Mouse (Mus musculus): ENCODE data around the gene Rad51b.
"Not testable (repeated sequence)": the region's sequence is repeated elsewhere in the genome, so short reads cannot be mapped to it uniquely, and the experiment has no call there.

The Rad51b gene

DNA sequence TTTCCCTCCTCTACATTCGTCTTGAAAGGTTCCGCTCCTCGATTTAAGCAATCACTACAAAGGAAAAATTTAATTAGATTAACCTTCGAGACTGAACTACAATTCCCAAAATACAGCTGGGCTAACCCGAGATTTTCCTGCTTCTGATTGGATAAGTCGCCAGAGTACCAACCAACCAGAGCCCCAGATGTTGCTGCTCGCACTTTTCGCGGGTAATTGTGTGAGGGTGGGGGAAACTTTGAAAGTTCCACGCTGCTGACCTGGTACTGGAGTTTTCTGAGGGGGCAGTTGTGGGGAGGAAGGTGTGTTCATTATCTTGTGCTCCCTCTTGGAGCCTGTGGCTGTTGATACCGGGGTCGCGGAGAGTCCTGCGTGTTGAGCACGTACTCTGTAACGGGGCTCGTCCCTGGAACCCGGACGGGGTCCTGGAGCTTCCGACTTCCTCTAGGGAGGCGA, at the start of gene Rad51b:
Rad51b (plus strand) TSS at position 162 of the 456 bp plus-strand sequence.
- peak; percentile 78 for DNase-seq

DNA sequence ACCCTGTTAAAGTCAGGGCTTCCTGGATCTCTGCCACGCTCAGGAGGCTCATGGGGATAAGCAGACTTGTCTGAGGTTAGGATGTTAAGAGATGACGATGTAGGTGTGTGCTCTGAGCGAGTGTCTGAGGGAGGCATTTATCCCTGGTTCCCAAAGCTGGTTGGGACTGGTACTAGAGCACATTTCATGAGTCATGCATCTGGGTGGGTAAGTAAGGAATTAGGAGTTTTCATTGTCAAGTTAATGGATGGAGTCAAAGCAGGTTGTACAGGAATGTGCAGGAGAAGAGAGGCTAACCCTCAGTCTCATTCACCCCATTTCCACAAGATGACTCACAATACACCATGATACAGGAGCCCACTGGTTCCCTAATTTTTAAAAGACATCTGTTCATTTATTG, 49.0 kb upstream of the Rad51b start:
- DNase-seq: no peak

DNA sequence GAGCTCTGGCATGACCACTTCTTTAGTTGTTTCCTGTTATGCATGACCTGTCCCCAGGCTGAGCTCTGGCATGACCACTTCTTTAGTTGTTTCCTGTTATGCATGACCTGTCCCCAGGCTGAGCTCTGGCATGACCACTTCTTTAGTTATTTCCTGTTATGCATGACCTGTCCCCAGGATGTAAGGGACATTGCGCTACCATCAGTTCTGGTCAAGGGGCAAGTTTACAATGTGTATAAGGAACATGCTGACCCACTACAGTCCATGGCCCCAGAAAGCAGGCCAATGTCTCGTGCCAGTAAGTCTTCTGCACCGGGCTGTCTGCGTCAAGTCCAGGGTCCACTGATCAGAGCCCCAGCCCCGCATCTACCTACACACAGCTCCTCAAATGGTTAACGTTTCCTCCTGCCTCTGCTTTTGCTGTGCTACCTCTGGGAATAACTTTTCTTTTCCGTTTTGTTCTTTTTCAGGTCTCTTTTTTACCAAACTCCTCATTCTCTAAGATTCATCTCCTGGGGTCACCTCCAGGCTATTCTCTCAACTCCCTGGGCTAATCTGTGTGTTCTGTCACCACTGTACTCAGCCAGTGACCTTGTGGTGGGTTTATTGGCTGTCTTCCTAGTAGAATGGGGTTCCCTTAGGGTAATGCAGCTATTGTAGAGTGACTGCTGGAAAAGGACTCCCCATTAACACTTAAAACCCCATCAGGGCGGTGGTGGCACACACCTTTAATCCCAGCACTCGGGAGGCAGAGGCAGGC, 43.6 kb upstream of the Rad51b start:
- DNase-seq: peak; percentile 35

DNA sequence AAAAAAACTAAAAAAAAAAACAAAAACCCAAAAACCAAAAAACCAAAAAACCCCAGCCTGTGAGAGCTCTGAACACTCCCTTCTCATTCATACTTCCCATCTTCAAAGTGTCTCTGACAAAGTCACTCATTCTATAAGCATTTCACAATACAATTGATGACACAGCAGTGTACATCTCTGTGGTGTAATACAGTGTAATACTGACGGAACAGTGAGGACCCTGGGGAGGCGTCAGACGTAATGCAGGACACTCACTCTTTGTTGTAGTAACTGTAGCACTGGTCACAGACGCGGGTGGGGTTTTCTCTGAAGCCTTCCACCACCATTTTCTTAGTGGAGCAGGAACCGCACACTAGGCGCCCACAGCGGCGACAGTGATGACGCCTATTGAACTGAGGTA, 42.1 kb upstream of the Rad51b start:
- no peak for DNase-seq

DNA sequence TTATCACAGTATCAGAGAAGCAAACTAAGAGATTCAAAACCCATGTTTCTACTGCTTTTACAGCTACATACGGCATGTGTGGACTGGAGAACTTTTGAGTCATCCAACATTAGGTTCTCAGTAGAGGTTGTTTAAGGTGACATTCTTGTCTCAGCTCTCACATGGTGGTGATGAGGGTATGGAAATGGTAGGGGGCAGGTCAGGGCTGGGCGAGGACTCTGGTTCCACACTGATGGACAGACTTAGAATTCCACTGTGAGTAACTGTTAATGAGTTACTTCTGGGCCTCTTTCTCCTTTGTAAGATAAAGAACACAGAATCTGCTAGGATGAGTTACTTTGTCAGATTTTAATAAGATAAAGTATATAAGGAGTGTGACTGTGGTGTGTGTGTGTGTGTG, 36.9 kb upstream of the Rad51b start:
- DNase-seq: peak; percentile 19

DNA sequence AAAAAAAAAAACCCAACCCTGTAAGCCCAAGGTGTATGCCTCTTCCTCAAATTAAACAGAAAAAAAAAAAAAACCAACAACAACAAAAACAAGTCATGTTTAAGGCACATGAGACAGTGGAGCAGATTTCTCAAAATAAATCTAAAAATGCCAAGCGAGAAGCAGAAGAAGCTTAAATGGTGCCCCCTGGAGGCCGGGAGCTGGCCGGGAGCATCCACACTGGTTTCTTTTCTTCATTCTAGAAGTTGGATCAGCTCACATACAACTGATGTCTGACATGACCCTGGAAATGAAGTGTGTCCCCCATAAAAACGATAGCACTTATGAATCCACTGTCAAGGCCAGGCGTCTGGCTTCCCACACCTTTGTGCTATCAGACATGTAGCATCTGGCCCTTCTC, 36.0 kb upstream of the Rad51b start:
- DNase-seq: no peak

DNA sequence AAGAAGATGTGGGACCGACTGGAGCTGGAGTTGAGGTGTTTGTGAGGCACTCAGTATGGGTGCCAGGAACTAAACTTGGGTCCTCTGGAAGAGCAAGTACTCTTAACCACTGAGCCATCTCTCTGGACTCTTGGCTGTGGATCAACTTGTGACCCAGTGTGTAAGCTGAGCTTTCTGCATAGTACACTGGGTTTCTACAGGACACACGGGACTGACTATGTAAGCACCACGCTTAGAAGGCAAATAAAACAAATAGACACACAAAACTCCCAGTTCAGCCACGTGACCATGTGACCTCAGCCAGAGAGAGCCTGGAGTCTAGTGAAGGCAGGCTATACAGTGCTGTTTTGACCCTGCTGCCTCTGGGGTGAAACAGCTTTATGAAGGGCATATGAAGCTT, 24.5 kb upstream of the Rad51b start:
- no peak for DNase-seq

DNA sequence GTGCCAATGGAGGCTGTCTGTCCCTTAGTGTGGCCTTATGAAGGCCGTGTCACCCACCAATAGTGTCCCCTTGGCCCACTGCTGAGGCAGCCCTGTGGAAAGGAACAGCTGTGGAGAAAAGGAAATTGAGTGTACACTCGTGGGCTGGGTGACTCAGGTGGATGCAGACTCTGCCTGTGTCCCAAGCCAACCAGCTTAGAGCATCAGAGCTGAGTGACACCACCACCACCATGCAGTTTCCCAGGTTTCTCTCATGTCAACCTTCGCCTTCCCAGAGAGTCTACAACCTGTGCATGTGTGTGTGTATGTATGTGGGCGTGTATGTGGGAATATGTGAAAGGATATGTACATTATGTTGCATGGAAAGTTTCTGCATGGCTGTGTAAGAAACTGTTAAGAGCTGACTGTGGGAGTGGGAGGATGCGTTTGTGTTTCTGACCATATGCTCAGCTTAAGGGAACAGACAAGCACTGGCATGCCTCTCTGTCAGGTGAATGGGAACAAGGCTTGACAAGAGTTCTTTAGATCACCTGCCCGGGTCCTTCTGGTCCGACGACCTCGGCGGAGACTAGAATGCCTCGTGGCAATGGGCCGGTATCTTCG, 17.5 kb upstream of the Rad51b start:
- DNase-seq: no peak

DNA sequence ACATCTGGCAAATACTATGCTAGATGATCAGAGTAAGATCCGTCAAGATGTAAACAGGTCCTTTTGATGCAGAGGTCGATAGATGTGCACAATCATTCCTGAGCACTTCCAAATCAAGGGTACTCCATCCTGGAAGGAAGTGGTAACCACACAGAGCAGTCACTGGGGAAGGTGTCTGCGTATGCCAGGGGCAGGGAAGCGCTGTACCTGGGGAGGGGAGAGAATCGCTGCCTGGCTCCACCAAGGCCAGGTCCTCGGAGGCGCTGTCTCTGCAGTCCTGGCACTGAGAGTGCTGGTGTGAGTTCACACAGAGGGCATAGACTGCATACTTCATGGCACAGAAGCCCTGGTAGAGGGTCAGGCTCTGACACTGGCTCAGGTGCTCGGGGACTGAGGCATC, 14.5 kb upstream of the Rad51b start:
- no peak for DNase-seq

DNA sequence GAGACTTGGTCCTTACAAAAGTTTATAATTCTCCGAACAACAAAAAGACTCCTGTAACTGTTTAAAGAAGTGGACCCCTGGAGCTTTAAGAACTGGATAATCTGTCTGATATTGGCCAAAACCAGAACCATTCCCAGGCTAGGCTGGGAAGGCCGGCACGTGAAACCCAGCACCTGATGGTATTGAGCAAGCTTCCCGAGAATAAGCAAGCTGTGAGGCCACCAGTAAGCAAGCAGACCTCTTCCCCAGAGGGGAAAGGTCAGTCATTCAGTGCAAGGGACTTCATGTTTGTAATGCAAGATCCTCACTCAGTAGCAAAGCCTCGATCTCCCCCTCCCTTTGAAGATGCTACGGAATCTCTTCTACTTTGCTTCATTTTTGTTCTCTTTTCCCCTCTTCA, 4.2 kb upstream of the Rad51b start:
- peak; percentile 22 for DNase-seq

DNA sequence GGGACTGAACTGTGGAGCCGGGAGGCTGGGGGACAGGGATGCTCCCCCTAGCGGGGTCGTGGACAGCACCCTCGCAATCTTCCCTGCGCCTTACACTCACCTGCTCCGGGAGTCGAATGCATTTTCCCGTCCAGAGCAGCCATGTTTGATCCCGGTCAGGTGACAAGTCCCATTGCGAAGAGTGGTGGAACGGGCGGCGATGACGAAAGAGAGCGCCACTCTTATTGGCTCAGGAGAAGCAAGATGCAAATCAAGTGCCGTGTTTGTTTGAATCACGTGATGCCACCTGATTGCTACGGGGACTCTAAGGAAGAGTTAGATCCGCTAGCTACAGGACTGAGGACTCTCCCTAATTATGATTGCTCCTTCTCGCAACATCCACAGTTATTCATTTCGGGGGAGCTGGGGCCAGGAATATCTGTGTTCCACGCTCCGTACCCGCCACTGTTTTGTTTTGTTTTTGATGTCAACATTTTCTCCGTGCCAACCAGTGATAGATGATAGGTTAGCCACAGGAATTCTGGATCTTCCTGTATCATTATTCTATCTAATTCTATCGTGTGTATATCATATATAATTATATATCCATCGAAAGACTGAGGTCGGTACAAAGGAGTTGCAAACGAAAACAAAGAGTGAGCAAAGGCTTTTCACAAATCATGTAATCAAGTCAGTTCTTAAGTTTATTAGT, 811 bp upstream of the Rad51b start, which contains the start of gene Zfyve26:
Zfyve26 (minus strand) TSS at position 179 of the 691 bp plus-strand sequence.
- peak; percentile 97 for DNase-seq

DNA sequence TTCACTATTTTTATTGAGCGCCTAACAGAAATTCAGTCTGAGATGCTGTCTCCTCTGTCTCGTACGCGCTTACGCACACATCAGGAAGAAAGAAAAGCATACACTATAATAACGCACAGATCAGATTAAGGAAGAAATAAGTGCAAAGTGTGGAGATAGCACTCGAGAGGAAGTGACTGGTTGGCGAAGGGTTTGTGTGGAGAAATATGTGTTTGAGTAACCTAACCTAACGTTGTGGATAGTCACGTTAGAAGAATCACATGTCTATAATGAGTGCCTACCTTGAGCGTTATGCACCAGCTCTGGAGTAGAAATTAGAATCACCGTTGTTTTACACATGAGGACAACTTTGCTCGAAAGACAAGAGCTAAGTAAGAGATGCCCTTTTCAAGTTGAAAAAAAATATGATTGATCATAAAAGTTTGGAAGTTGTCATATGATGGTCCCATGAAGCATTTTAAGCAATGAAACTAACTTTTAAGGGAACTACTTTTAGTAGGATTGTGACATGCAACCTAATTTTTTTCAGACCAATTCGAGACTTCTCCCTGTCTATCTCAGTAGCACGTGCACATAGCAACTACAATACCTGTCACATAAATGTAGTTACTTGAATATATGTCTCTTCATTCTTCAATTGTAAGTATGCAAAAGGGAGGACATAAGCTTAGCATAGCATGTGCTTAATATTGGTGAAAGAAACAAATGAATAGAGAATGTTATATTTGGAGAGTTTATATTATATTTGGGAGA, 978 bp downstream of the Rad51b start:
- DNase-seq: no peak

DNA sequence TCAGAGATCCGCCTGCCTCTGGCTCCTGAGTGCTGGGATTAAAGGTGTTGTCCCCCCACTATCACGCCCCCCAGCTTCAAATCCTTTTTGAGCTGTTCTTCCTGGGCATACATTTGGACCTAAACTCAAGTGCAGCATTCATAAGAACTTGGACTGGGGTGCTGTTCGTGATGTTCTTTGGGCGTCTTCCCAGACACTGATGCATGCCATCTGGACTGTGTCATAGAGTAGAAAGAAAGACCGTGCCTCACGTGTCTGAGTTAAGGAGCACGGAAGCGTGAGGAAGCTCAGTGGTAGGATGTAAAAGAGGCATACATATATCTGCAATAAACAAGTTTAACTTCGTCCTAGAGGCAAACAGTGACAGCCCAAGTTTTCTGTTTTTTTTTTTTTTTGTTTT, 4.7 kb downstream of the Rad51b start:
- DNase-seq: no peak

DNA sequence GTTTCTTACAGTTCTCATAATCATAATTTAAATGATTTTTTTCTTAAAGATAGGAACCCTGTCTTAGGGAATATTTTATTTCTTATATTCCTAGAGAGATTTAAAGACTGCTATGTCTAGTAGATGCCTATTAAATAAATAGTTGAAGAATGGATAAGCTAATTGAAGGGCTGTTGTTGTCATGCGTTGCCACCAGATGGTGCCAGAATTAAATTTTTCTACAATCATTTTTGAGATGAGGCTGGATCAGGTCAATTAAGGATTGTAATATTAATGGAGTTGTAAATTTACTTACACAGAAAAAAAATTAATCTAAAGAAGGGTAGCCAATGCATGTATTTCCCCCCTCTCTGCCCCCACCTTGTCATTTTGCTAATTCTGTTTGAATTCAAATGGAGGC, 8.0 kb downstream of the Rad51b start:
- DNase-seq: no peak

DNA sequence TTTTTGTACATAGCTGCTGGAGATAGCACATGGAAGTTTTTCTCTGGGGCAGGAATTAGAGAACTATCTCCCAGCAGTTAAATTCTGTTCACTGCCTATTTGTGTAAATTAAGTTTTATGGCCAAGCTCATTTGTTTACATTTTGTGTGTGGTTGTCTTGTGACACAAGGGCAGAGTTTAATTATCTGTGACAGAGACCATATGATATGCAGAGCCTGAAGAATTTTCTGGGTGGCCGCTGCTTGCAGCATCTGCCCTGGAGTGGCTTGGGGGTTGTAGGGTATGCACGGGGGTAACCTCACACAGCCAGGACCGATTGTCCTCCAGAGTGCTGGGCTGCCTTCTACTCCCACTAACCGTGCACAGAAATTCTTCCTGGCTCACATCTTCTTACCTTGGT, 8.9 kb downstream of the Rad51b start:
- DNase-seq: no peak

DNA sequence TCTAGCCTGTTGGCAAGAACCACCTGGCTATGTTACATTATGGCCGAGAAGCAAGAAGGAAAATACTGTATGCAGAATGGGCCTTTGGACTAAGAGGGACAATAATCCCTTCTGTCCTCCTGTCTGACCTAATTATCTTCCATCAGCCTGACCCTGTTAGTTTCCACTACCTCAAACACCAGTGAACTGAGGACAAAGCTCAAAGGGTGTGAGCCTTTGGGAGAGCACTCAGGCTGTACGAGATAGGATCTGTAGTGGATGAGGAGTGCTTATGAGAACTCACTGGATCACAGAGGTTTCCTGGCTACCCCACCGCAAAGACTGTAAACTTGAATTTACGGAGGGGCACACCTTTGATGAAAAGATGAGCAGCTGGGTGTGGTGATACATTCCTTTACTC, 16.6 kb downstream of the Rad51b start:
- no peak for DNase-seq

DNA sequence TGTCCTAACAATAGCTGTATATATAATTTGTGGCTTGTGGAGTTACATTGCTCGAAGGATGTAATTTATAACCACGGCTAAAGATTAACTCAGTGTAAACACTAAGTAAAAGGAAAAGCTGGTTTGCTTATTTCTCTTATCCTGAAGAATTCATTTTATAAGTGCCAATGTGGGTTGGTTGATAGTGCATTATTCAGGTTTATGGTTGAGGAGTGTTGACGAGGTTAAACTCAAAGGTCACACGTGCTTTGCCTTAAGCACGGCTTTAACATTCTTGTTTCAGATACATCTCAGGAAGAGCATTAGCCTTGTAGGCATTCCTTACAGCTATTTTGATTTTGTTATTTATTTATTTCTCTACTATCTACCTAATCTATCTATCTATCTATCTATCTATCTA, 20.3 kb downstream of the Rad51b start:
- no peak for DNase-seq

DNA sequence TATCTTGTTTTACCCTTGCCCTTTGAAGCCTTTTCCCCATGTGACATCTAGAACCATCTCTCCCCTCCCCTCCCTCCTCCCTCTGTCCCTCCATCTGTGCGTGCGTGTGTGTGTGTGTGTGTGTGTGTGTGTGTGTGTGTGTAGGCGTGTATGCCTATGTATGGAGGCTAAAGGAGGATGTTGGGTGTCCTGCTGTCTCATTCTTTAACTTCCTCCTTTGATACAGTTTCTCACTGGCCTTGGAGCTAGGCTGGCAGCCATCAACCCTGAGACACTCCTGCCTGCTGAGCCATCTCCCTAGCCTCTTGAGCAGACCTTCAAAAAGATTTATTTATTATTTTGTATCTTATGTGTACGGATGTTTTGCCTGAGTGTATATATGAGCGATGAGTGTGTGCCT, 23.8 kb downstream of the Rad51b start:
- no peak for DNase-seq

DNA sequence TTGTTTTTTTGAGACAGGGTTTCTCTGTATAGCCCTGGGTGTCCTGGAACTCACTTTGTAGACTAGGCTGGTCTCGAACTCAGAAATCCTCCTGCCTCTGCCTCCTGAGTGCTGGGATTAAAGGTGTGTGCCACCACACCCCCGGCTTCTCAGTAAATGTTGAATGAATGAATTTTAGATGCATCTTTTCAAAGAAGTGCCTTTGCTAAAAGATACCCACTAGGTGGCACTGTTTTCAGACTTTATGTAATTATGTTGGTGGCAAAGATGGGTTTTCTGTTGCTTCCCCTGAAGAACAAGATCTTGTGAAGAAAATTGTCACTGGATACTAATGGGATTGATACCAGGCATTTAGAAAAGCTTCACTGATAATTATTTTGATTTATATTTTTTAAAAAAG, 25.5 kb downstream of the Rad51b start:
- not testable (repeated sequence) for DNase-seq

DNA sequence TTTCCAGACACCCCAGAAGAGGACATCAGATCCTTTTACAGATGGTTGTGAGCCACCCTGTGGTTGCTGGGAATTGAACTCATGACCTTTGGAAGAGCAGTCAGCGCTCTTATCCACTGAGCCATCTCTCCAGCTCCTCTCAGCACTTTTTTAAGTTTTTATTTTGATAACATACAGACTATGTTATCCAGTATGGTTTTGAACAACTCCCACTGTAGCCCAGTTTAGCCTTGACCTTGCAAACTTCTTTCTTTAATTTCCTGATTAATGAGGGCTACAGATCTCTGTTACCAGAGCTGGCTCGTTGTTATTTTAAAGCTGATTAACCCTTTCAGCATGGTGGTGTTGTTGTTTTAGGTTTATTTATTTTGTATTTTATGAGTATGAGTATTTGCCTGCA, 29.2 kb downstream of the Rad51b start:
- no peak for DNase-seq

DNA sequence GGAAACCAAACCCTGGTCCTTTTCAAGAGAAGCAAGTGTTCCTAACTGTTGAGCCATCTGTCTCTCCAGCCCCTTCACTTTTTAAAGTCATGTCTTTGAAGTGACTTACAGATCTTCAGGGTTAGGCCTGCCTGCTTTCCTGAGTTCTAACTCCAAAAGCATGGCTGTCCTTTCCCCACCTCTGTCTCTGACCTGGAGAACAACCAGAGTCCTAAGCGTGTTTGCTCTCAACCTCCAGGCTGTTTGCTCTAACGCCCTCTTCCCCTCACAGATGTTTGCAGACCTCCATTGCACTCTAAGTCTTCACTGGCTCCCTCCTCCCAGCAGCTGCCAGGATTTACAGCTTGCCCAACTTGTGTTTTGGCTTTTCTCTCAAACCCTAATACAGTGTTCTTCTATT, 29.7 kb downstream of the Rad51b start:
- DNase-seq: no peak

DNA sequence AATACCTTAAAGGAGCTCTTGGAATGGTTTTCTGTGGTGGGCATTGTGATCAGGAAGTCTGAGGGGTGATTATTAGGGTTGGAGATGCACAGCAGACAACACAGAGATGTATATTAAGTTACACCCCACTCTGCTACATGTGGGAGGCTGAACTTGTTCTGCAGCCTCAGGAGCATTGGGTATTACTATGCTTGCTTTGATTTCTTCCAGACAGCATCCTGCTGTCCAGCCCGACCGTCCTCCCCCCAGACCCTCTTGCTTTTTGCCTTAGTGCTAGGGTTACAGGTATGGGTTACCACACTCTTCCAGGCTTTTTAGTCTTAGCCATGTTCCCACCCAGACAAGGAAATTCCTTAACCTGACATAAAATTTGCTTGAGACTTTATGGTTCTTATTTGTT, 30.8 kb downstream of the Rad51b start:
- DNase-seq: no peak

DNA sequence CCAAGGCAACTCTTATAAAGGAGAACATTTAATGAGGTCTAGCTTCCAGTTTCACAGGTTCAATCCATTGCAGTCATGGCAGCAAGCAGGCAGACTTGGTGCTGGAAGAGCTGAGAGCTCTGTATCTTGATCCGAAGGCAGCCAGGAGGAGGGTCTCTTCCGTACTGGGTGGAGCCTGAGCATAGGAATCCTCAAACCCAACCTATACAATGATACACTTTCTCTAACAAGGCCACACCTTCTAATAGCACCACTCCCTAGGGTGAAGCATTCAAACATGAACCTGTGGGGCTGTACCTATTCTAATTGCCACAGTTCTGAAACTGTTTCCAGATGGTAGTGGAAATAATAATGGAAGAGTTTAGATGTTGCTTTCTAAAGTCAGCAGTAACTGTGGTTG, 33.5 kb downstream of the Rad51b start:
- DNase-seq: no peak

All from kidney, adult 11 months (tissue).